Mouse (Mus musculus): Measurements from ENCODE around the gene Gng7.

Gng7 gene

DNA sequence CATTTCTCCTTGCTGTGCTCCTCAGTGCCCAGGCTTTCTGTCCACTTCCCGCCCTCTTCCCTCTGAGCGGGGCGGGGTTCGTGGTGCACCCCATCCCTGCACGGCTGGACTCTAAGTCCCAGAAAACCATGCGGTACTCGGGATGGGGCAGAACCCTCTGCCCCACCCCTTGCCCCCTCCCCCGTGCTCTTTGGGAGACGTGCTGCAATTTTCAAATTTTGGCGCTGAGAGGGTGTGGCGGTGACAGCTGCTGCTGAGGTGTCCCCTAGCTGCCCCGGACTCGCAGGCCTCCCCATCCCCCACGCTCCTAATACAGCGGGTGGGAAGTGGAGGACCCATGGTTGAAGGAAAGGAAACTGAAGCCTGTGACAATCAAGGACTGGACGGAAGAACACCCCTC lies 92.8 kb downstream of the Gng7 start:
- DNase-seq = no peak

DNA sequence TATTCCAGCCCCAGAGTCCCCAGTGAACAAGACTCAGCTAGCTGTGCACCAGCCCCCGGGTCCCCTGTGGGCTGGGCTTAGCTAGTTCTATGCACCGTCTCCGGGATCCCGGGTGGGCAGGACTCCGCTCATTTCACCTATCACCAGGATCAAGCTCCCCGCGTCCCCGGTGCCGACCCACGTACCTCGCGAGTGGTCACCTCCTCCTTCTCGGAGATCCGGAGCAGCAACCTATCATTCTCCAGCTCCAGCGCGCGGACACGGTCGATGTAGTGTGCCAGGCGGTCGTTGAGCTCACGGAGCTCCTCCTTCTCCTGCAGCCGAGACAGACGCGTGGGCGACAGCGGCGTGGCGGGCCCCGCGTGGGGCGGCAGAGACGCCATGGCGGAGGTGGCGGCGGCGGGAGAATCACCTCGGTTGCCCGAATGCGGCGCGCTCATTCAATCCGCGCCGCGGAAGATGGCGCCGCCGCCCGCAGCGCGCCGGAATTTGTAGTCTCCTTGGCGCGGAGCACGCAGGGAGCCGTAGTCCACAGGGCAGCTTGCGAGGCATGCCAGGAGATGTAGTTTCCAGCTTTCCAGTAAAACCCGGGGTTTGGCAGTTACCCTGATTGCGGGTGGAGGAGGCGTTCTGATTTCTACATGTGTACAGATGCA lies 96.8 kb downstream of the Gng7 start, which contains the start of gene Lmnb2:
Gene Lmnb2 (minus strand): TSS at position 467 of the 656 bp plus-strand sequence.
- peak; percentile 70 for DNase-seq

DNA sequence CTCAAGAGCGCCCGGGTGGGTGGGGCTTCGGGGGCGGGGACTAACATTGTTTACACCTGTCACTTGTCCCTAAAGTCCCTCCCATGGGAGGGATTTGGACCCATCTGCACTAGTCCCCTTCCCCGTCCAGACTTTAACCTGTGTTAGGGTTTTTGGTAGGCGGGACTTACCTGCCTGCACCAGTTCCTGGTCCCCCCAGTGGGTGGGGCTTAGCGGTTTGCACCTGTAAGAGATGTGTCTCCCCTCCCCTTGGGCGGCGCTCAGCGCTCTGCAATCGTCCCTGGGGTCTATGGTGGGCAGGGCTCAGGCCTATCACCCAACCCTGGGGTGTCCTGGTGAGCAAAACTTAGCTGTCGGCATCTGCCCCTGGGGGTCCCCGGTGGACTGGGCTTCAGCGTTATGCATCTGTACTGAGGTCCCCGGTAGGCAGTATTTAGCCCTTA lies 97.4 kb downstream of the Gng7 start:
- no peak for DNase-seq

DNA sequence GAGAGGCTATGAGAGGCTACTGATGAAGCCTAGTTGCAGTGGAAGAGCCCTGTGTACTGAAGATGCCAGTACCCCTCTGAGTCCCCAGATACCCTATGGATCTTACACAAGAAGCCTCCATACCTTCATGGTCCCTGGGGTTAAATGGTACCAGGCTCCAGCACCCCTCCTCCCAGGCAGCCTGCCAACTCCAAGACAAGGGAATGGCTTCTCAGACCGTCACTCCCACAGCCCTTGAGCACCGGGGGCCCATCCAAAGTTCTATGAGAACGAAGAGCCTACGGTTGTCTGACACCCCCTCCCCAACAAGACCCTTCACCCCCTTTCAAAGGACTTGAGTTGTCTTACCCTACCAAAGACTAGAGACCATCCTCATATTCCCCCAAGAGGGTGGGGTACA lies 99.0 kb downstream of the Gng7 start:
- DNase-seq = no peak

DNA sequence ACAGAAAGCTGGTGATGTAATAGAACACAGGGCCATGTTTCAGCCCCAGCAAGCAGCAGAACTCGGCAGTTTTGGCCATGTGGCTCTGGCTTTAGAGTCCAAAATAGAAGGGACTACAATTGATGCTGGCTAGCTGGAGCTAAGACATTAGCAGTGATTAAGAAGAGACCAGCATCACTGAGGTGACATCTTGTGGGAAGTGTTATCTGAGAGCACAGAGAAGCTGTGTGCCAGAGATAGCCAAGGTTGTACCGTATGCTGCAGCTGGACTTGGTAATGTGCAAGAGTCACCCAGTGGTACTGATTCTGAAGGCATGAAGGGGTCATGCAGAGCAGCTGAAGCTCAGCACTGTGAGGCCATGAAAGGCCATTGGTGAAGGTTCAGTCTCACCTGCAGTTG lies 99.5 kb downstream of the Gng7 start:
- no peak for DNase-seq

DNA sequence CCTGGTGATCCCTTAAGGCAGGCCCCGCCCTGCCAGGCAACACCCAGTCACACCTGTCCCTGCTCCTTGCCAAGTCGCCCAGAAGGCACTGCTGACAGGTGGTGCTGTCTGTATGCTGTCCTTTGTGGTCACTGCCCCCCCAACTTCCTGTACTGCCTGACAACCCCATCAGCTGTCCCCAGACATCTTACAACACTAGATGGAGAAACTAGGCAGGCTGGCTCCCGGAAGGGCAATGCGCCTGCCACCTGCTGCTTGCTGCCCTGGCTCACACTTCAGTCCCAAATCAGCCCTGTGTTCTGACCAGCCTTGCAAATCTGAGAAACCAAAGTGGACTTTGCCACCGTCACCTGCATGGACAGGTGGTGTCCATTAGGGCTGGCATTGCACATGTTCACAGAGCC lies 100.5 kb downstream of the Gng7 start:
- no peak for DNase-seq

DNA sequence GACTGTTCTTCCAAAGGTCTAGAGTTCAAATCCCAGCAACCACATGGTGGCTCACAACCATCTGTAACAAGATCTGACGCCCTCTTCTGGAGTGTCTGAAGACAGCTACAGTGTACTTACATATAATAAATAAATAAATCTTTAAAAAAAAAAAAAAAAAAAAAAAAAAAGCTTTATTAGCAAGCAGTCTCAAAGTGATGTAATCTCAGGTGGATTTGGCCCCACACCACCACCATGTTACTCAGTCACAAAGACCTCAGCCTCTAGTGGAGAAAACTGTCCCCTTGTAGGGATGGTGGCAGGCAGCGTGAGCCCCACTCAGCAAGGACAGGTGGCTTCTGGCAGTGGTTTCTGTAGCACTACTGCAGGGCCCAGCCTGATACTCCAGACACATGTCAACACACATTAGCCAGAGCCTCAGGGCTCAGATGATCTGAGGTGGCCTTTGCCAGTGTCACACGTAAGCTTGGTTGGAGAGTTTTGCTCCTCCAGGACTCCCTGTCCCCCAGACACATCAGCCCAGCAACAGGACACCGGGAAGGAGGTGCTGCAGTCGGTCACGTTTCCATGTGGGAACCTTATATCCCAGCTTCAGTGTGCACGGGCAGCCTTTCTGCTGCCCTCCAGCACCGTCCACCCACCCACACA lies 101.3 kb downstream of the Gng7 start:
- no peak for DNase-seq

DNA sequence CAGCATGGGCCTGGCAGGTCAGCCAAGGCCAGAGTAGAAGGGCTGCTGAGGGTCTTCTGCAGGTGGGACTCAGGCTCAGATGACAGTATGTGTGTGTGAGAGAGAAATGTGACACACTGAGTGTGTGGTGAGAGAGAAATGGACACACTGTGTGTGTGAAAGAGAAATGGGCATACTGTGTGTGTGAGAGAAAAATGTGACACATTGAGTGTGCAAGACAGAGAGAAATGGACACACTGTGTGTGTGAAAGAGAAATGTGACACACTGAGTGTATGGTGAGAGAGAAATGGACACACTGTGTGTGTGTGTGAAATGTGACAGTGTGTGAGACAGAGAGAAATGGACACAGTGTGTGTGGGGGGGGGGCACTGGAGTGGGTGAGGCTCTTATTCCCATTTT lies 102.9 kb downstream of the Gng7 start:
- DNase-seq = no peak

DNA sequence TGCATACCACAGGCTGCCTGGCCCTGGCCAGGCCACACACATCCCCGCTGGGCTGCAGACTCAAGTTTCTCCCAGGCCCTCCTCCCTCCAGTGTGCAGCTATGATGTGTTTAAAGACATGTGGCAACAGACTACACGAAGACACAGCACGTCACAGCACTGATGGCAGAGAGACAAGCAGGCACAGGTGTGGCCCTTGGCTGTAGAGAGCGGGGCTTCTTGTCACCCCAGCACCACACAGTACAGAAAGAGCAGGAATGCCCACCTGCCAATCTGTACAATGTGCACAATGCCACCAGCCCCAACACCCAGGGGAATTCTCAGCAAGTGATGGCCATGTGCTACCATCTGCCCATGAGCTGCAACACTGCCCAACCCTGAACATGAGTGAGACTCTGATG lies 103.4 kb downstream of the Gng7 start:
- DNase-seq = no peak

DNA sequence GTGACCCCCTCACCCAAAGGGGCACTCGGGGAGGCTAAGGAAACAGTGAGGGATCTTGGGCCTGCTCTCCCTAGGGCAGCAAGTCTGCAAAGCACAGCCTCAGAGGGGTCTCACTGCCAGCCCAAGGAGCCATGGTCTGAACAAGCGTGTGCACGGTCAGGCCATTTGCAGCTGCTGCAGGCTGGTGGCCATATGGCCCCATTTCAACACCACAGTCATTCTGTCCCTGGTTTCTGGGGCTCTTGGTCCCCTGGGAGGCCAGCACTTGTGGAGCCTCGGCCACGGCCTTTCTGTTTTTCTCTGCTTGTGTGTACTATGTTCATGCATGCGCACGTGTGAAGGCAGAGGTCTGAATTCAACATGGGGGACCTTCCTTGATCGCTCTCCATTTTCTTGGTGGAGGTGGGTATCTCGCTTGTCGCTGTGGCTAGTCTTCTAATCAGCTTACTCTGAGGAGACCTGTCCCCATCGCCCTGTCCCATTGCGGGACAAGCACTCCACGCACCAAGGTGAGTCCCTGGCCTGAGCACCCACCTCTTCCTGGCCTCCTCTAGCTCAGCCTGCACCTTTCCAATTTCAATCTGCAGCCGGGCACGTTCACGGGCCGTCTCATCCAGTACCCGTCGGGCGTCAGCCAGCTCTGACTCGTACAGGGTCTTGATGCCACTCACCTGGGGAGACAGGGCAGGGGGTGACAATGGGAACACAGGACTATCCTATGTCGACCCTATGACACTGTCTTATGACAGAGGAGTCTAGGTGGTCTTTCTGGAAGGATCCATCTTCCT lies 105.2 kb downstream of the Gng7 start:
- no peak for DNase-seq

DNA sequence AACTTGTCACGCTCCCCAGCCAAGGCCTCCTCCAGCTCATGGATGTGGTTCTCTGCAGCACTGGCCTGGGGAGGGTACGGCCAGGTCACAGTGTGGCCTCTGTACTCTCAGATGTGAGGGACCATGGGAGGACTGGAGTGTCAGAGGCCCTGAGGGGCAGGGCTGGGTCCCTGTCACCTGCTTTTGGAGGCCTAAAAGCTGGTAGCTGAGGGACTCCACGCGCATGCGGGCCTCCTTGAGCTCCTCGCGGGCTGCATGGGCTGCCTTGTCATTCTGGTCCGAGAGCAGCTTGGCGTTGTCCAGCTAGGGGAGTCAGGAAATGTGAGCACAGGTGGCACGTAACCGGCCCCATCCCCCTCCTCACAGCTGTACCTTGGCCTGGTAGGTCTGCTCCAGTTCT lies 110.0 kb downstream of the Gng7 start:
- DNase-seq = no peak

DNA sequence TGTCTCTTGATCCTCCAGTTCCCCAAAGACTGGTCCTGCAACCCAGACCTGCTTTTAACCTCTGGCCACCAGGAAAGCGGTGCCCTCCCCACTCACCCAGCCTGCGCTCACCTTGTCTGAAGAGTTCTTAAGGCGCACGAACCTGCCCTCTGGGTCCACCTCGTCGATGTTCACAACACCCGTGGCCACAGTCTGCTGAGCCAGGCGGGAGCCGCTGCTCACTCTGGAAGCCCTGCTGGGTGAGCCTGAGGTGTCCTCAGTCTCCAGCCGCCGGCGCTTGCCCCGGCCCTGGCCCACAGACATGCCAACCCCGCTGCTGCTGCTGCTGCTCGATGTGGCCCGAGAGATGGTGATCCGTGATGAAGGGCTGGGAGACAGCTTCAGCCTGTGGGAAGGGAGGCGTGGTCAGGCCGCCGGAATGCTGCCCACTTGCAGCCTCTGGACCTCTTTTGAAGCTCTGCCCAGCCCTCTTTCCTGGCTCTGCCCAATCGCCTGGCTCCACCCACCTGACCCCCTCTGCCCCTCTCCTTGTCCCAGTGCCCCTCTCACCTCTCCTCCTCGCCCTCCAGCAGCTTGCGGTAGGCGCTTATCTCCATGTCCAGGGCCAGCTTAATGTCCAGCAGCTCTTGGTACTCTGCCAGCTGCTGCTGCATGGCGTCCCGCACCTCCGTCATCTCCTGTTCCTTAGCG lies 110.6 kb downstream of the Gng7 start:
- no peak for DNase-seq

DNA sequence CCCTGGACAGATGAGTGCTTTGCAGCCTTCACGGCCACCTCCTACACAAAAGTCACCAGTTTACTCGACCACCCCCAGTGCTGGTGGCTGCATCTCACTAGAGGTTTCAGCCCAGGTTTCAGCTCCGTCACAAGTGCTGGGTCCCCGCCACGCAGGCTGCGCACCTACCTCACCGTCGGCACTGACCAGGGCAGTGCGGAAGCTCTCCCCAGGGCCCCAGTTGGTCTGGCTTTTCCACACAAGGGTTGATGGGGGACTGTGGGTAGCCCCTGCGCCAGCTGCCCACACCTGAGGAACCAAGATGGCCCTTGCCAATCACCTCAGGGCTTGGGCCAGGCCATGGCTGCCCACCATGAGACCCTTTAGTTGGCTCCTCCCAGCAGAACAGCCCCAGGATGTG lies 111.5 kb downstream of the Gng7 start:
- DNase-seq = no peak

DNA sequence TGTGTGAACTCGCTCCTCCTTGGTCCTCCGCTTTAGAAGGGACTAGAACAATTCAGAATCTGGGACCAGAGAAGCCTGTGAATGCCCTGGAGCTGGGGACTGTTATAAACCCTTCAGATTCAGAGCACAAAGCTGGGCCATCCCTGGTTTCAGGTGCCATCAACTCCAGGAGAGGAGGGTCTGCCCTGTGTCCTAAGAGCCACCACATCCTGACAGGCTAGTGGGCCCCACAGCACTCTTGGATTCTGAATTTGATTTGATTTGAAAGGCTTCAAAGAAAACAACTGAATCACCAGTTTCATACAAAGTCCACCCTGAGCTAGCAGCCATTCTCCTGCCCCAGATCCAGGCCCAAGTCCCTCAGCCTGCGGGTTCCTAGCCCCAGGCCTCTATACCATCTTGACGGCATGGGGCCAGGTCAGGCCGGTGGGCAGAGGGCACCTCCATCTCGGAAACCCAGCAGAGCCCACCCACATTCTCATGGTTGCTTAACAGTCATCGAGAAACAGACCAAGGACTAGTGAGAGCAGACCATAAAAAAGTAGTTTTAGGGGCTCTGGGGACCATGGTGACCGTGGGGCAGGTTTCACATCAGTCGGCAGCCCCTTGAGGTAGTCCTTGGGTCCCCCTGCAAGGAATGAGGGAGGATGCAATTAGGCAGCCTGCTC lies 112.3 kb downstream of the Gng7 start:
- DNase-seq = no peak

DNA sequence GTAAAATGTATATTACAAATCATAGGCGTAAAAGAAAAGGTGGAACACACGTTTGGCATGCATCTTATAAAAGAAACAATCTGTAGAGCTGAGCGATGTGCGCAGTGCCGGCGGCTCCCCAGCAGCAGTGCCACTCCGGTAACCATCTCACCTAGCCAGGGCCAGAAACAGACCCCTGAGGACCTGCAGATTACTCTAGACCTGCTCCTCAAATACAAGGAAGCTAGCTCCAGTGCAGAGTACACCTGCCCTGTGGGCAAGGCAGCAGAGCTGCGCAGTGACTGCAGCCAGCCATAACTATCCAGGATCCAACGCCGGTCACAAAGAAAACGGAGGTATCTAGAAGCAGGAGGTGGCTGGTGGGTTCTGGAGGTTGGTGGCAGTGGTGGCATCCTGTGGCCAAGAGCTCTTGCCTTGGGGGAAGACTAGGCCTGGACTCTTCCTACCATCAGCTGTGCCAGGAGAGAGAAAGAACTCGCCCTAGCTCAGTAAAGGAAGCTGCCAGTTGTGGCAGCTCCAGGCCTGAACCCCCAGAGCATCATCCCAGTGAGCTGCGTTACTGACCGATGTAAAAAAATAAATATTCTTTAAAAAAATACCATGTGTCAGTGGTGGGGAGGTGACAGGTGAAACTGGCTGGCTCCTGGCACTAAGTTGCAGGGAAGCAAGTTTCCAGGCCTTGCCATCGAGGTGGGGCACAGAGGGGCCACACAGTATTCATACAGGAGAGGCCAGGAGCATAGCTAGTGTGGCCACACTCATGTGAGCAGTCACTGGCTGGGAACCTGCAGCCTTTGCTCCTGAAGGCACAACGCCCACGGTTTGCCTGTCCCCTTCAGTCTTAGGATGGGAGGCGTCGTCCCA lies 113.1 kb downstream of the Gng7 start:
- DNase-seq = no peak

DNA sequence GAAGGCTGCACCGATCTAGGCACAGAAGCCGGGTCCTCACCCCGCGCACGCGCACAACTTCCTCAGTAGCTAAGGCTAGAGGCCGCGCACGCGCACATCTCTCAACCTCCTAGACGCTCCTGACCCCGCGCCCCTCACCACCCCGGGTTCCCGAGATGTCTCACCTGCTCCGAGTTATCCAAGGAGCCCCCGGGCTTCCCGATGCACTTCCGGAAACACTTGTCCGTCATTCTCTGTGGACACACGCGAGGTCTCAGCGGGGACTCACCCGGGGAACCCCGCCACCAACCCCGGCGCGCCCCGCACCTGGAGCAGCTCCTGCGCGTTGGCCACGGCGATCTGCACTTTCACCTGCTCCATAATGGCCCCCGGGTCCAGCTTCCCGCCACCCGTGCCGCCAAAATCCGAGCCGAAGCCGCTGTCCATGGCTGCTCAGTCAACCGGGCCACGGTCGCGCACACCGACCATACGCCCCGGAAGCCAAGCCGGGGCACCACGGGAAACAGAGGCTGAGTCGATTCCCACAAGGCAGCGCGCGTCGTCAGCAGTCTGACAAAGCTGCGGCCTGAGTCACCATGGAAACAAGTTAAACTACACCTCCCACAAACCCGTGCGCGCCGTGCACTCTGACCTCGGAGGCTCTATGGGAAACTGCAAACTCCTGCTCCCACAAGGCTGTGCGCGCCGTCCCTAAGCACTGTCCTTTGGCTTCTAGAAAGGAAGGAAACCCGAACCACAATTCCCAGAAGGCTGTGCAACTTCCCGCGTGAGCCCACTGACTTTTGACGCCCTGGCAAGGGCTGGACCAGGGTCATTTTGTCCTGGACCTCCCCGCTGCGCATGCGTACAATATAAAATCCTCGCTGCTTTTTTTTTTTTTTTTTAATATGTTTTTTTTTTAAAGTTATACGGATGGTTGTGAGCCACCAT lies 114.2 kb downstream of the Gng7 start, which contains the start of gene Timm13:
Gene Timm13 (minus strand): TSS at position 652 of the 930 bp plus-strand sequence.
- DNase-seq = peak; percentile 96

DNA sequence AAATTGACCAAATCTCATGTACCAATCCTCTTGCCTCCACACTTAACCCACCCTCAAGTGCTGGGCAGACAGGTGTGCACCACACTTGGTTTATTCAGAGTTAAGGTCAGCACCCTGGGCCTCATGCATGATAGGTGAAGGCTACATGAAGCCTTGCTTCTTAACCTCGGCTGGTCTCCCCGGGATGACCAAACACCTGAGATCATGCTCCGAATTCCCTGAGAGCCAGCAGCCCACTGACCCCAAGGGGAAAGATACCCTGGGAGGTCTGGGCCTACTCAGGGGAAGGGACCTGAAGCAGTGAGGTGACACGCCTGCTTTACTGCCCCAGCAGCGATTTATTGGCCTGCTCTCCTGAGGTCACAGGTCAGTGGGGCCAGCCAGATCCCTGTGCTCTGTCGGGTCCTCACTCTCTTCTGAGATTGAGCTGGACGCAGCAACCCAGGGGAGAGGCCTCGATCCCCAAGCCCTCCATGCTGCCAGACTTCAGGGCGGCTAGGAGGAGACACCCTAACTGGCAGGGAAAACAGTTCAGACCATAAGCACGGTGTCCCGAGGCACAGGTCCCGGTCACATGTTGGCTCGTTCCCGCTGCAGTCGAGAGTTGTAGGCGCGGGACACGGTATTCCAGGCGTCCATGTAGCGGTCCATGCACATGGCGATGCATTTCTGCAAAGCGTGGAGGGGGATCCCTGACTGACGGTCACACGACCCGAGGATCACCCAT lies 115.0 kb downstream of the Gng7 start:
- no peak for DNase-seq

DNA sequence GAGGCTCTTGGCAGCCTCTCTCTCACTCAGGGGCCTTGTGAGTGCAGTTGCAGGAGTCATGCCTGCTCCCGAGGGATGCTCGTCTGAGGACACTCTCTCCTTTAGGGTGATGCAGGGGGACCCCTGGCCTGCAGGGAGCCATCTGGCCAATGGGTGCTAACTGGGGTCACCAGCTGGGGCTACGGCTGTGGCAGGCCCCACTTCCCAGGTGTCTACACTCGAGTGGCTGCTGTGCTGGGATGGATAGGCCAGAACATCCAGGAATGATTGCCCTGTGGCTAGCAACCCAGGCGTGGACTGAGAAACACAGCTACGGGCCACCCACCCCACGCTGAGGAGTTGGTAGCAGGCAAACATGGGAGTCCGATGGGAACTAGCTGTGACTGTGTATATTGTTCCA lies 115.7 kb downstream of the Gng7 start:
- DNase-seq = no peak

Data from lung, postnatal 14 days (tissue).